Mouse (Mus musculus): ENCODE data around the gene Trim21.

DNA sequence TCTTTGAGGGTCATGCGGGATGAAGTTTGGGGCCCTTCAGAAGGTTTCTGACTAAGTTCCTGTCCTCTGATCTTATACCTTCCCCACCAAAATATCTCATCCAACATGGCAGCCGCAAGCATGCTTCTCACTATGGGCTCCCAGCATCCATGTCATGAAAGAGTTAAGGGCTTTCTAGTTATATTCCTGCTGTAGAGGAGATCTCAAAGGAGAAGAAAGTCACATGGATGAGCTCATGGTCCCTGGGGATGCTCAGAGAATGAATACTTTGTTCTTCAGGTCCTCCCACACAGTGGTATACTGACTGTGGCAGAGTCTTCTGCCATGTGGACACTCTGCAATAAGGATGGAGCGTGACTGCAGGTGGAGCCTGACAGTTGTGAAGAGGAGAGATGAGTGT is 15.7 kb downstream of the Trim21 start, which contains the start of gene Olfr549:
- TF ChIP-seq CTCF (IDR thresholded peaks at IDR 0.05; ENCODE audit: borderline replicate concordance, insufficient read depth, low read depth, low read length) (no peak), POLR2A (IDR thresholded peaks at IDR 0.05; ENCODE audit: borderline replicate concordance, insufficient read depth, low read length) (no peak)
